Mouse (Mus musculus) brain, embryonic 14.5 days (tissue): ENCODE measurements at regions not wholly inside any gene's neighbourhood (a gene's known extent, or its start where the extent isn't known, plus 50 kb on each side); places are given as distances from the start of the nearest gene placed in this dataset.

ENCODE experiments used
- CTCF ChIP-seq: fragments of 200-500 bp; IDR thresholded peaks from 2 replicates; pipeline ENCODE4 v1.5.1; 2012; ENCODE audit warnings: inconsistent platforms, mild to moderate bottlenecking, moderate library complexity, borderline replicate concordance; ENCODE audit not compliant: insufficient read depth, insufficient read length; ENCODE audit errors: extremely low read depth
- POLR2A ChIP-seq: fragments of 200-500 bp; IDR thresholded peaks from 2 replicates; pipeline ENCODE4 v1.6.1; 2012; ENCODE audit warnings: mild to moderate bottlenecking, inconsistent platforms, borderline replicate concordance; ENCODE audit not compliant: poor library complexity, insufficient read depth, insufficient read length, severe bottlenecking; ENCODE audit errors: extremely low read depth

DNA sequence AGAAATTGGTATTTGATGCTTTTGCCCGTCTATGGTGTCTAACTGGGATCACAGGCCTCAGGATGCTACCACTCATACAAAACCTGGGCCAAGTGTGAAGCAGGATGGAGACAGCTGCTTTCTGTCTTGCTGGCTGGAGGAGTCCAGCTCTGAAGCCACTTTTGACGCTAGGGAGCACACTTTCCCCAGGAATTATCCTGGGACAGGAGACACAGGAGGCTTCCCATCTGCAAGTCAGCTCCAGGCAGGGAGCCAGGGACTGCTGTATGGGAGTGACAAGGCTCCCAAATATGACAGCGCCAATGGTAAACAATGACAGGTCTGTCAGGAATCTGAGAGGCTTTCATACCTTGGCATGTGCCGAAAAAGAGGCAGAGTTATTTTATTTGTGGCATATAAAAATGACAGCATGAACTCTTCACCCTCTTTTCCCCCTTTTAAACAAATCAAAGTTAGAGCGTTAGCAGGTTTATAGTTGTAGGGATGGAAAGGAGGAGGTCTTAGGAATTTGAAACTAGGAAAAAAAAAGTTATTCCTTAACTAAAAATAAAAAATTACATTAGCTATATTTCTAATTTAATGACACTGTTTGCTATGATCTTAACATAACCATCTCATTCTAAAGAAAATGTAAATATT is 938.9 kb upstream of the Slc10a2 start:
- TF ChIP-seq POLR2A (no peak), CTCF (peak; percentile 62)
